8 mouse cellular contexts compared by ENCODE assay signal in the genomic region with DNA sequence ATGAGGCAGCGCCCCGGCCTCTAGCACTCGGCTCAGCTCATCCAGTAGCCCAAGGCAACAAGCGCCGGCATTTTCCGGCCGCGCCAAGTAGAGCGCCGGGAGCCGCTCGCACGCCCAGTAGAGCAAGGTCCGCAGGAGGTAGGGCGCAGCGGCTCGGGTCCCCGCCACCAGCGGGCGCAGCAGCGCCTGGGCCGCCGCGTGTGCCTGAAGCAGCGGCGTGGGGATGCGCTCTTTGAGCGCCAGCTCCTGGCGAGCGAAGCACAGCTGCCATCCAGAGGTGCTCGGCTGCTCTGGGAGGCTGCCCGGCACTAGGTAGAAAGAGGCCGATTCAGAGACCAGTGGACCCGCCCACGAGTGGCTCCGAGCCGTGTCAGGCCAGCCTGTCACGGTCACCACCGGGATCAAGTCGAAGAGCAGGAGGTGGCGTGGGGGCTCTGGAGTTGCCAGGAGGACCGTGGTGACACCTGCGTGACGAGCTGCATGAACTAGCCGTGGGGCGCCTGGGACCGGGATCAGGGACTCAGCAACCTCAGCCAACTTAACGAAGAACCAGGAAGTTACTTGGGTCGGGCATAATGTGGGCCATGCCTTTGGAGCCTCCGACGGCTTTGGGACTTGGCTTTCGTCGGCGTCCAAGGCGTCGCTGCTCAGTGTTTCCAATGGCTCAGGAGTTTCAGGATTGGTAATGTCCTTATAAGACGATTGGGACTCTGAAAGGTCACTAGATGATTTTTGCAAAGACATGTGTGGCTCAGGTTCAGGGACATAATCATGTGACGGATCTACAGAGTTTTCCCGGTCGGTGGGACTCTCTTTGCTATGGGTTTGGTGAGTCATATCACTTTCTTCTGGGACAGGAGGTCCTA. TPM values are rescaled to one million over a fixed set of nuclear protein-coding genes. Genes with fewer than 3 reads are reported as not detected.
DNase-seq lines count a peak whose midpoint lies in the region; ATAC-seq and TF ChIP-seq lines count a peak whose summit lies in the region.

No protein-coding gene starts in this region.

- peak; percentile 59 for TF ChIP-seq CTCF in liver, embryonic 14.5 days (IDR thresholded peaks at IDR 0.05; ENCODE audit: low read depth)

- 0 out of 2 replicates have a peak, but pooled peaks cover 3% of the 10 kb centered on the region for H3K9me3 ChIP-seq in heart, embryonic 12.5 days (replicated peaks)
- H3K9me3 ChIP-seq in kidney, embryonic 15.5 days (replicated peaks): no peaks in the 10 kb centered on the region
- no peaks in the 10 kb centered on the region for H3K9me3 ChIP-seq in liver, embryonic 14.5 days (ENCODE audit: control insufficient read depth, low read length)

- H3K4me1 ChIP-seq in heart, embryonic 12.5 days (replicated peaks): peaks cover 54% of the 10 kb centered on the region
- H3K4me1 ChIP-seq in kidney, embryonic 15.5 days: peaks cover 61% of the 10 kb centered on the region
- peaks cover 0 to 2% of the 10 kb centered on the region in 2 experiments; a peak in 2 of 4 replicates for H3K4me1 ChIP-seq in liver, embryonic 14.5 days (replicated peaks; ENCODE audit: control insufficient read depth in 2 of 2, insufficient read depth in 2 of 2, low read length in 1 of 2)

- H3K4me2 ChIP-seq in heart, embryonic 12.5 days: peak overlapping the region; percentile 89
- peak overlapping the region; percentile 93 for H3K4me2 ChIP-seq in kidney, embryonic 15.5 days
- H3K4me2 ChIP-seq in liver, embryonic 14.5 days (ENCODE audit: low read depth): peak overlapping the region; percentile 65

- no peak overlapping the region for H3K27ac ChIP-seq in heart, embryonic 12.5 days (ENCODE audit: poor library complexity, severe bottlenecking)
- H3K27ac ChIP-seq in kidney, embryonic 15.5 days: no peak overlapping the region
- H3K27ac ChIP-seq in liver, embryonic 14.5 days: no peak overlapping the region

- peak; percentile 92 for DNase-seq in A20 (ENCODE audit: low read depth, low spot score)
- peak; percentile 78 to 82 for DNase-seq in adrenal gland, adult 18-20 months (ENCODE audit: low spot score in 2 of 2)
- peak; percentile 22 to 32 (median 26) for DNase-seq in liver, embryonic 14.5 days (ENCODE audit: low read depth in 3 of 3, low spot score in 3 of 3)
- peak; percentile 45 to 61 for DNase-seq in natural killer cell, adult 2 months (ENCODE audit: low spot score in 2 of 2)
- DNase-seq in spleen, postnatal 4 days (ENCODE audit: low spot score in 2 of 2): peak; percentile 65 to 86

- peaks cover 47% of the 10 kb centered on the region for H3K27me3 ChIP-seq in heart, embryonic 12.5 days (replicated peaks)
- peaks cover 47% of the 10 kb centered on the region for H3K27me3 ChIP-seq in kidney, embryonic 15.5 days
- peaks cover 77% of the 10 kb centered on the region for H3K27me3 ChIP-seq in liver, embryonic 14.5 days (ENCODE audit: control insufficient read depth, insufficient read depth, low read length)

- peak overlapping the region; percentile 62 for H3K4me3 ChIP-seq in heart, embryonic 12.5 days
- peak overlapping the region; percentile 61 for H3K4me3 ChIP-seq in kidney, embryonic 15.5 days (replicated peaks)
- H3K4me3 ChIP-seq in liver, embryonic 14.5 days (ENCODE audit: insufficient read depth in 1 of 2, low read depth in 2 of 2, low read length in 2 of 2): peak overlapping the region; percentile 6 to 50; a peak in 3 of 4 replicates

- TF ChIP-seq EP300 in liver, embryonic 14.5 days (IDR thresholded peaks at IDR 0.05; ENCODE audit: low read depth): no peak

- peak overlapping the region; percentile 81 for H3K9ac ChIP-seq in heart, embryonic 12.5 days
- peak overlapping the region; percentile 62 for H3K9ac ChIP-seq in kidney, embryonic 15.5 days
- H3K9ac ChIP-seq in liver, embryonic 14.5 days (replicated peaks): no peak overlapping the region

- WGBS in heart, embryonic 12.5 days: under 1% methylated on average over 60 of the region's 60 CpGs
- 1% methylated on average over 60 of the region's 60 CpGs for WGBS in kidney, embryonic 15.5 days
- WGBS in liver, embryonic 14.5 days (ENCODE audit: insufficient replicate concordance): 1% methylated on average over 60 of the region's 60 CpGs

- H3K36me3 ChIP-seq in heart, embryonic 12.5 days: no peaks in the 10 kb centered on the region
- H3K36me3 ChIP-seq in kidney, embryonic 15.5 days: no peaks in the 10 kb centered on the region
- no peaks in the 10 kb centered on the region for H3K36me3 ChIP-seq in liver, embryonic 14.5 days (replicated peaks; ENCODE audit: control insufficient read depth, insufficient read depth, low read depth)

- 0 out of 2 replicates have a peak, but pooled peaks have one; percentile 27 for ATAC-seq in erythroblast, adult 5-6 weeks (replicated peaks; ENCODE audit: low FRiP score, poor library complexity, severe bottlenecking)
- ATAC-seq in heart, embryonic 12.5 days (ENCODE audit: insufficient number of reproducible peaks, low FRiP score): peak; percentile 71
- ATAC-seq in kidney, embryonic 15.5 days (replicated peaks; ENCODE audit: low FRiP score): peak; percentile 52
- ATAC-seq in liver, embryonic 14.5 days (ENCODE audit: insufficient read depth): peak; percentile 75

RNA-seq across cellular contexts. Expression of gene Tmem102, which starts 1.4 kb away (rescaled TPM):
- total RNA-seq in adrenal gland, adult 18-20 months (2021): under 1 TPM; 0.36 to 0.51 TPM
- not detected in 2 replicates for total RNA-seq in erythroblast, adult 5-6 weeks (2015; ENCODE audit: low replicate concordance)
- total RNA-seq in erythroblast, adult 5-6 weeks (2017; ENCODE audit: low replicate concordance): not detected in 2 replicates
- 1.5 and 1.6 TPM in 2 replicates for polyA plus RNA-seq in heart, embryonic 12.5 days (2016; fragmentation: Nextera tagmentation; extraction: Ambion mirVana)
- 8.3 TPM in 2 replicates for polyA plus RNA-seq in kidney, embryonic 15.5 days (2015; fragmentation: Nextera tagmentation; extraction: Ambion mirVana)
- polyA plus RNA-seq in liver, embryonic 14.5 days (2012; rRNA removed): 0.25 TPM in 2 replicates
- 0.57 and 0.80 TPM in 2 replicates for polyA plus RNA-seq in liver, embryonic 14.5 days (2014; fragmentation: Nextera tagmentation; extraction: Ambion mirVana)

RNA-seq across cellular contexts. Expression of gene Fgf11, which starts 2.4 kb away (rescaled TPM):
- total RNA-seq in adrenal gland, adult 18-20 months (2021): 10 to 100 TPM in 1 of 2 experiments, 1 to 10 TPM in 1; 3.0 to 13.0 TPM
- total RNA-seq in erythroblast, adult 5-6 weeks (2015; ENCODE audit: low replicate concordance): not detected in 2 replicates
- not detected in 2 replicates for total RNA-seq in erythroblast, adult 5-6 weeks (2017; ENCODE audit: low replicate concordance)
- 2.3 and 2.4 TPM in 2 replicates for polyA plus RNA-seq in heart, embryonic 12.5 days (2016; fragmentation: Nextera tagmentation; extraction: Ambion mirVana)
- polyA plus RNA-seq in kidney, embryonic 15.5 days (2015; fragmentation: Nextera tagmentation; extraction: Ambion mirVana): 2.0 and 2.5 TPM in 2 replicates
- 0.41 and 0.42 TPM in 2 replicates for polyA plus RNA-seq in liver, embryonic 14.5 days (2012; rRNA removed)
- 0.06 and 0.13 TPM in 2 replicates for polyA plus RNA-seq in liver, embryonic 14.5 days (2014; fragmentation: Nextera tagmentation; extraction: Ambion mirVana)

RNA-seq across cellular contexts. Expression of gene Chrnb1, which starts 8.3 kb away (rescaled TPM):
- 1 to 10 TPM; 1.3 to 3.9 TPM for total RNA-seq in adrenal gland, adult 18-20 months (2021)
- 4.0 TPM in 1 of 2 replicates, not detected in the other for total RNA-seq in erythroblast, adult 5-6 weeks (2015; ENCODE audit: low replicate concordance)
- 0.26 TPM in 1 of 2 replicates, not detected in the other for total RNA-seq in erythroblast, adult 5-6 weeks (2017; ENCODE audit: low replicate concordance)
- 5.6 and 7.7 TPM in 2 replicates for polyA plus RNA-seq in heart, embryonic 12.5 days (2016; fragmentation: Nextera tagmentation; extraction: Ambion mirVana)
- polyA plus RNA-seq in kidney, embryonic 15.5 days (2015; fragmentation: Nextera tagmentation; extraction: Ambion mirVana): 11.4 and 12.3 TPM in 2 replicates
- 0.44 and 0.58 TPM in 2 replicates for polyA plus RNA-seq in liver, embryonic 14.5 days (2012; rRNA removed)
- polyA plus RNA-seq in liver, embryonic 14.5 days (2014; fragmentation: Nextera tagmentation; extraction: Ambion mirVana): 0.32 and 0.33 TPM in 2 replicates

RNA-seq across cellular contexts. Expression of gene Gm39566, which starts 11.1 kb away (rescaled TPM):
- total RNA-seq in adrenal gland, adult 18-20 months (2021): not detected
- total RNA-seq in erythroblast, adult 5-6 weeks (2015; ENCODE audit: low replicate concordance): 0.42 TPM in 1 of 2 replicates, not detected in the other
- 0.14 TPM in 1 of 2 replicates, not detected in the other for total RNA-seq in erythroblast, adult 5-6 weeks (2017; ENCODE audit: low replicate concordance)
- polyA plus RNA-seq in heart, embryonic 12.5 days (2016; fragmentation: Nextera tagmentation; extraction: Ambion mirVana): not detected in 2 replicates
- not detected in 2 replicates for polyA plus RNA-seq in kidney, embryonic 15.5 days (2015; fragmentation: Nextera tagmentation; extraction: Ambion mirVana)
- not detected in 2 replicates for polyA plus RNA-seq in liver, embryonic 14.5 days (2012; rRNA removed)
- polyA plus RNA-seq in liver, embryonic 14.5 days (2014; fragmentation: Nextera tagmentation; extraction: Ambion mirVana): not detected in 2 replicates

RNA-seq across cellular contexts. Expression of gene Spem2, which starts 14.2 kb away (rescaled TPM):
- not detected for total RNA-seq in adrenal gland, adult 18-20 months (2021)
- total RNA-seq in erythroblast, adult 5-6 weeks (2015; ENCODE audit: low replicate concordance): not detected in 2 replicates
- not detected in 2 replicates for total RNA-seq in erythroblast, adult 5-6 weeks (2017; ENCODE audit: low replicate concordance)
- polyA plus RNA-seq in heart, embryonic 12.5 days (2016; fragmentation: Nextera tagmentation; extraction: Ambion mirVana): not detected in 2 replicates
- polyA plus RNA-seq in kidney, embryonic 15.5 days (2015; fragmentation: Nextera tagmentation; extraction: Ambion mirVana): not detected in 2 replicates
- polyA plus RNA-seq in liver, embryonic 14.5 days (2012; rRNA removed): not detected in 2 replicates
- polyA plus RNA-seq in liver, embryonic 14.5 days (2014; fragmentation: Nextera tagmentation; extraction: Ambion mirVana): not detected in 2 replicates

Comparison
In these comparisons a context has a peak if more than half of its experiments do, and no peak if none do; other contexts are left out.
1. DNase-seq: peak in every context shown above with its lines; median percentile 92 in A20; 80 in adrenal gland, adult 18-20 months; 76 in spleen, postnatal 4 days; 53 in natural killer cell, adult 2 months; 26 in liver, embryonic 14.5 days.